Mouse (Mus musculus) kidney, adult 2 months (tissue): ENCODE data around the gene Allc.

ENCODE experiments used
- CTCF ChIP-seq: fragments of 200-500 bp; conservative IDR thresholded peaks from 2 replicates; pipeline ENCODE4 v1.5.1; 2011; ENCODE audit warnings: low read depth, mild to moderate bottlenecking, control low read depth, low read length, moderate library complexity, mixed read lengths; ENCODE audit not compliant: insufficient read depth, insufficient read length
- POLR2A ChIP-seq: fragments of 200-500 bp; IDR thresholded peaks from one replicate; pipeline ENCODE4 v1.6.1; 2011; ENCODE audit warnings: low read depth, low read length, control low read depth

DNA sequence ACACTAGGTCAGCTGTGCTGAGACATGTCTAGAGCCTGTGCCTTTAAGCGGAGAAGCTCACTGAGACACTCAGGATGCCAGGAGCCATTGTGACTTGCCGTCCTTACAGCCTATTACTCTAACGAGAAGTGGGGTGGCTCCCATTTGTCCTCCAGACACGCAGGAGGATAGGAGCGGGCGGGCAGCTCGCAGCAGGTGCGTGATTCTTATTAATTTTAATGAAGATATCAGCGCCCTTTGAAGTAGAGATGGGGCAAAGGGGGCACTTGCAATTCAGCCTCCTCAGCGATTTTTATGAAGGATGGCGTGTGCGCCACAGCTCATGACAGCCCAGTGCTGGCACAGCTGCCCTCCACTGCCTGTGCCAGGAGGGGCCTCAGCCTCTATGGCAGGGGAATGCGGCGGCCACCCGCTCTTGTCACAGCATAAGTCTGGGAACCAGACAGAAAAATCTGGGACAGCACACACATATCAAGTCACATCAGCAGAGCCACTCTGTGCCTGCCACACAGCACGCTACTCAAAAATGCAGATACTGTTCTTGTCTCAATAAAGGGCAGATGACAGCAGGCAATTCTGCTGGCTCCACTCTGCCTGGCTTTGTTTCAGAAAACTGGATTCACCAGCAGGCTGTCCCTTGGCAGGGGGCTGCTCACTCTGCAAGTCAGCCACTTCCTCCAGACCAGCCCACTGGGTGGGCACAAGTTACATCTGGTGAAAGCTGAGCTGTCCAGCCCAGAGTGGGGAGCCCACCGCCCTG lies 25.4 kb upstream of the Allc start:
- TF ChIP-seq POLR2A, result no peak
- TF ChIP-seq CTCF, result no peak
